Mouse (Mus musculus) 416B (cell line): ENCODE results near the gene Uts2.
"Not testable (repeated sequence)": the region's sequence is repeated elsewhere in the genome, so short reads cannot be mapped to it uniquely, and the experiment has no call there.

Experiments used
- DNase-seq: peaks from one replicate; pipeline ENCODE4 v3.0.0; 2011; ENCODE audit warnings: low read depth

The Uts2 gene

DNA sequence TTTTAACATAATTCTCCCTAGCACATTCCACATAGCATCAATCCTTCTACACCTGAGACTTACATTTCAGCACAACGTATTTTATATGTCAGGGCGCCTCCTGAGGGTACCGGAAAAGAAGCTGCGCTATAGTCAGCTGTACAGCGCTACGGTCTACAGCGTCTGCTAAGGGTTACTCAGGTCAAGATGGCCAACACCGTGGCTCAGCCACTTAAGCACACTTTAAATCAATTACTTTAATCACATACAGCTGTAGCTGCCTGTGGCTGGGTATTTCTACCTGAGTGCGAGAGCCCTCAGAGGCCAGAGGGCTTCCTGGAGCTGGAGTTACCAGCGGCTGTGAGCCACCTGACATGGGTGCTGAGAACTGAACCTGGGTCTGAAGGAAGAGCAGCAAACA lies 19.0 kb downstream of the Uts2 start:
- no peak for DNase-seq

DNA sequence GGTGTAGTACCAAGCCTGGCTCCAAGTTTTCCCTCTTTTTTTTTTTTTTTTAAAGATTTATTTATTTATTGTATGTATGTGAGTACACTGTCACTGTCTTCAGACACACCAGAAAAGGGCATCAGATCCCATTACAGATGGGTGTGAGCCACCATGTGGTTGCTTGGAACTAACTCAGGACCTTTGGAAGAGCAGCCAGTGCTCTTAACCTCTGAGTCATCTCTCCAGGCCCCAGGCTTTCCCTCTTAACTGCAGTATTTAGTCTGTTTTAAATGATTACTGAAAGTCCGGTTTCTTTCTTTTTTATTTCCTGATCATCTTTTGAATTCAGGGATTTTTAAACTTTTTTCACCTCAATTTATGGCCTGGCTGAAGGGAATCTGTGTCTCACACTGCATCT lies 20.5 kb downstream of the Uts2 start:
- not testable (repeated sequence) for DNase-seq

DNA sequence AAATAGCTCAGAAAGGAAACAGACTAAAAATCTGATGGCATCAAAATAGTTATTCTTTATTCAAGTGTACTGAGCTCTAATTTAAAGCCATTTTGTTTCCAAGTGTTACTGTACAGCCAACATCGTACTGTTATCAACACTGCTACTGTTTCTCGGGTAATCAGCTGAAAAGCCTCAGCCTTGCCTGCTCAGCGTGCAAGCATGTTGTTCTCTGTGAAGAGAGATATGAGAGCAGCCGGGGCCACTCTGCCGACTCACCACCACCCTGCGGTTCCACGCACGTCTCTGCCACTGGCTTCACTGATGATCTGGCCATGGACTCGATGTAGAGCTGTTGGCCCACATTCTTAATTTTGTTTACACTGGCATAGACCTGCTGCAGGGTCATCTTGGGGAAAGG lies 27.3 kb downstream of the Uts2 start:
- no peak for DNase-seq

DNA sequence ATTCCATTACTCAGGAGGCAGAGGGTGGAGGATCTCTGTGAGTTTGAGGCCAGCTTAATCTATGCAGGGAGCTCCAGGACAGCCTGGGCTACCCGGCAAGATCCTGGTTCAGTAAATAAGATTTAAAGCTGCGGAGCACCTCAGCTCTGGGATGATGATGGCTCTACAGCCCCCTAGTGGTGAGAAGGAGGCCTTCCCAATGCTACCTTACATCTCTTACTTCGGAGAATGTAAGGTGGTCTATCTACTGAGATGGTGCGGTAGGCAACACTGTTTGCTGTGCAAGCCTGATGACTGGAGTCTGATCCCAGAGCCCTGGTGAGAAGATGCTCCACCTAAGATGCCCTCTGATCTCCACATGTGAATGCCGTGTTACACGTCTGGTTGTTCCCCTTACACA lies 30.1 kb downstream of the Uts2 start:
- peak; percentile 47 for DNase-seq

GRCm38 (mm10) chr4:151036521-151036920 lies 39.6 kb downstream of the Uts2 start:
- DNase-seq, result no peak

DNA sequence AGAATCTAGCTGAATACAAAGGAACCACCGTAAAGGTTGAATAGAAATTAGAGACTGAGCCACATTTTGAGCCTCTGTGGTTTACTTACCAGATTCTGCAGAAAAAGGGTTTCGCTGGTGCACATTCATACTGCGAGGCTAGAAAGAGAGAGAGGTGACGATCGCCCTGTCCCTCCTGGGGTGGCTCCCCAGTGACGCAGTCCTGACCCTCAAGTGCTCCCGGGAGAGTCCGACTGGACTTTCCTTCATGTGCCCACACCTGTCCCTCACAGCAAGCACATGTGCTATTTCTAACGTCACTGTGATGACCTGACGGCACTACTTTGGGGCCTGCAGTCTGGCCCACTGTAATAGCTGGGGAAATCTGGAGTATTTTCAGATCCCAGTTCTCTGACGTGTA lies 40.9 kb downstream of the Uts2 start:
- no peak for DNase-seq

DNA sequence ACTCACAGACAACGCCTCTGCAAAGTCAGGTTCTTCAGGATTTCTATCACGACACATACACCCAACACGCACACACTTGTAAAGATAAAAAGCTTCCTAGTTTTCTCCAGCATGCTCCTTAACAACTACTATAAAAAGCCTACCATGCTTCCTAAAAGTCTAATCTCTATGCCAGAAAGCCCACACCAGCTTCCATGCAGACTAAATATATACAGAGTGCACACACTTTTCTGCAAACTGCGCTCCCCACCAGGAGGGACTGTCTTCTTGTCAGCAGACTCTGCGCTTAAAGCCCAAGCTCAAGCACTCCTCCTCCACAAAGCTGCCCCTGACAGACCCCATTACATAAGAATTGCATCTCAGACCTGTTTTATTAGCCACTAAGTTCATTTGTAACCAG lies 44.6 kb downstream of the Uts2 start:
- DNase-seq, result no peak

DNA sequence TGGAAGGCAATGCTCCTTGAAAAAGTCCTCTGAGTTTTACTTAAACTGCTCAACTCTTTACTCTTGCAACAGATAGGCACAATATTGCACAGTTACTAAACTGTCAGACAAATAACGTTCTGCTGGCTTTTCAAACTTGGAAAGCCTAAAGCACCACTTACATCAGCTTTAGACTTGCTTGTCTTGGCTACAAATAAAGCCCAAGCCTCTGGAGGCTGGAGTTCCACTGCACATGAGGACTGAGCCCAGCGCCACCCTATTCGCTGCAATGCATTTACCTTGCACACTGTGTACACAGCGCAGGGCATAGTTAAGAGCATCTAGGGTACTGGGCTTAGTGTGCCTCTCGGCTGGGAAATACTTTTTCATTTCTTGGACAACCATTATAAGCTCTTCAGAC lies 46.4 kb downstream of the Uts2 start:
- peak; percentile 10 for DNase-seq

- DNase-seq, result peak; percentile 95
Measured at GRCm38 (mm10) chr4:151044037-151044943, 47.4 kb downstream of the Uts2 start, which contains the start of gene Per3. Gene Per3, minus strand, starts transcription at chr4:151044665.

DNA sequence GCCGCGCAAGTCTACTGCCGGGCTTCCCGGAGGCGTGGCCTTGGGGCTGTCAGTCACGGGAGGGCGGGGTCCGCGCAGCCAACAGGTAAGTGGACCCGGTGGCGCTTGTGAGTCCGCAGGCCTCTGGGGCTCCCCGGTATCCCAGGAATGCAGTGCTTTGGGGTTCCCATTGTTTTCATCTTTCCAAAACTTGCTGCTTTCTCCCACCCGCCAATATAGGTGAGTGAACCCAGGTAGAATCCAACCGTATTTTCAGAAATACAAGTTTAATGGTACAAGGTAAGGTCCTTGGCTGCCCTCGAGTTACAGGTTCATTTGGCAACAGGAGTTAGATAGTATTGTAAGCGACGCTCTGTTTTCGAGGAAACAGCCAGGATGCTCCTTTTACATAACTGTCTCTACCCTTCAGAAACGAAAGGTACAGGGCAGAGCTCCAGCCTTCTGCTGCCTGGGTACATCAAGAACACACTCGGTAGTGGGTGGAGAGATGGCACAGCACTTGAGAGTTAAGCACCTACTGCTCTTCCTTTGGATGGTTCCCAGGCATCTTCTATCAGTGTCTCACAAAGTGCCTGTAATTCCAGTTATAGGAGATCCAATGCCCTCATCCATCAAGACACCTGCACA lies 48.2 kb downstream of the Uts2 start:
- peak; percentile 16 for DNase-seq

GRCm38 (mm10) chr4:151046524-151046923 lies 49.6 kb downstream of the Uts2 start:
- DNase-seq, result no peak

- DNase-seq, result no peak
Measured at GRCm38 (mm10) chr4:151051162-151051561, 54.3 kb downstream of the Uts2 start.
